Mouse (Mus musculus) hindbrain, embryonic 10.5 days (tissue): ENCODE results near the gene Olfr430. TPM values are rescaled to one million over a fixed set of nuclear protein-coding genes. Genes with fewer than 3 reads are reported as not detected.

Experiments
- DNase-seq: peaks from one replicate; pipeline ENCODE4 v3.0.0-alpha.2; 2017; ENCODE audit warnings: low spot score
- H3K27ac ChIP-seq: fragments of 300-500 bp; sonication (generic); 2 replicates; pipeline ENCODE4 v1.5.1; 2016; ENCODE audit warnings: mild to moderate bottlenecking, moderate library complexity
- H3K27me3 ChIP-seq: fragments of 300-500 bp; sonication (generic); 2 replicates; pipeline ENCODE4 v1.6.1; 2016; ENCODE audit warnings: mild to moderate bottlenecking; ENCODE audit not compliant: poor library complexity, insufficient read depth, severe bottlenecking
- H3K36me3 ChIP-seq: fragments of 300-500 bp; sonication (generic); 2 replicates; pipeline ENCODE4 v1.6.1; 2016; ENCODE audit warnings: mild to moderate bottlenecking, moderate library complexity
- H3K4me1 ChIP-seq: fragments of 300-500 bp; sonication (generic); replicated peaks from 2 replicates; pipeline ENCODE4 v1.6.1; 2016; ENCODE audit warnings: mild to moderate bottlenecking
- H3K4me3 ChIP-seq: fragments of 300-500 bp; sonication (generic); 2 replicates; pipeline ENCODE4 v1.5.1; 2016; ENCODE audit warnings: mild to moderate bottlenecking, moderate library complexity
- H3K9me3 ChIP-seq: fragments of 300-500 bp; sonication (generic); 2 replicates; pipeline ENCODE4 v1.6.1; 2016; ENCODE audit warnings: mild to moderate bottlenecking, moderate library complexity
- WGBS: fragments of 180-500 bp; shearing (Covaris S2); methylation state at CpG from one replicate; pipeline ENCODE4 v1.1.7; 2016; 5-methylcytosine and 5-hydroxymethylcytosine counted together
- polyA plus RNA-seq: library from polyadenylated mRNA; unstranded; fragments of >200 nt; fragmentation: Nextera tagmentation; extraction: Ambion mirVana; gene quantifications from 2 replicates; pipeline ENCODE4 v1.2.1, GENCODE M21; 2016

Olfr430 gene
- polyA plus RNA-seq, 1 experiment from 2014 or later = not detected

DNA sequence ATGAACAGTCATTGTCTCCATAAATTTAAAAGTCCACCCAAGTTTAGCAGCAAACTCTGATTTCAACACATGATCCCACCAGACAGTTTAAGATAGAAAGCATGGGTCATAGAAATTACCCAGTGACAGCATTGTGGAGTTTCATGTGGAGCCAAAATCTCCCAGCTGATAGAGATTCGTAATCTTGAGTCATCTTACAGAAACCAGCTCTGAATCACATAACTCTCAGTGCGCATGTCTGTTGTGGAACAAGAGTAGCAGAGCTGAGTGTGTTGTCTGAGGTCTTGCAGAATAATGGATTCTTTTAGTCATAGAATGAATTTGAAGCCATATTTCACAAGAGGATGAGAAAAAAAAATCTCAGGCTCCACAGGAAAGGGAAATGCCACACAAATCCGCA is 13.4 kb upstream of the Olfr430 start:
- Histone ChIP-seq H3K36me3 (no peaks in the 10 kb centered on the region), H3K4me1 (no peaks in the 10 kb centered on the region), H3K4me3 (no peak overlapping the region), H3K27ac (no peak overlapping the region), H3K9me3 (no peaks in the 10 kb centered on the region), H3K27me3 (no peaks in the 10 kb centered on the region)
- DNase-seq = no peak
- 82% methylated on average over 3 of the region's 3 CpGs for WGBS

DNA sequence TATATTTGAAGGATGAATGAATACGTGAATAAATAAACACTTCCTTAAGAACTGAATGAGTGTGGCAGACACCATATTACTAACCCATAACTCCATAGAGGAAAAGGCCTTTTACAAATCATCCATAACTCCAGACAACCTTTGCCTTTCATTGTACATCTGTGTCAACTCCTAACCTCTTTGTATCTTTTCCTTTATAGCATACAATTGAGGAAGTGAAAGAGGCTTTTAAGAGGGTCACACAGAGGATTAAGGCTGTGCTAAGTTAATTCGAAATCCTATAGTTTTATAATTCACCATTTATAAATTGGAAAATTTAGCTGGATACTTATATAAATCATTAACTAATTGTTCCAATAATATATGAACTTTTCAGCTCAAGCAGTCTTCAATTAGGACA is 11.2 kb upstream of the Olfr430 start:
- Histone ChIP-seq H3K27me3 (no peaks in the 10 kb centered on the region), H3K4me1 (no peaks in the 10 kb centered on the region), H3K9me3 (no peaks in the 10 kb centered on the region), H3K36me3 (no peaks in the 10 kb centered on the region), H3K27ac (no peak overlapping the region), H3K4me3 (no peak overlapping the region)
- no peak for DNase-seq
- WGBS = 79% methylated on average over 2 of the region's 2 CpGs

DNA sequence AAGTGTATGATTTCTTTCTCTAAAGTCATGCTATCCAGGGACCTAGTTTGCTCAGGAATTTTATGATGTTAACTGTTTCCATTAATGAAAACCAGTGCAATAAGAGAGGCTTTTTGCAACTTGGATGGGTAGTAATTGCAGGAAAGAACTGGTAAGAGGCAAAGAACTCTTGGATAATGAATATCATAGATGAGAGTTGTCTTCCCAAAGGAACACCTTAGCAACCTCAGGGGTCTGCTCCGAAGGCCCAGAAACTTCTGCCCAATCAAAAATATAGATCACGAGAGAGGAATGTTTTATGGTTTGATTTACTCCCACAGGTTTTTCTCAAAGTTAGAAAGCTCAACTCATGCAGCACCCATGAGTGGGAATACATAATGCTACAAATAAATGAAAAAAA is 17.6 kb downstream of the Olfr430 start, which contains the start of gene Olfr429:
TSS of gene Olfr429 (plus strand) at position 301 of the 400 bp plus-strand sequence.
- Histone ChIP-seq H3K4me3 (no peak within 1 kb of the TSS), H3K4me1 (no peaks in the 10 kb centered on the region), H3K27me3 (no peaks in the 10 kb centered on the region), H3K9me3 (no peaks in the 10 kb centered on the region), H3K36me3 (no peaks in the 10 kb centered on the region), H3K27ac (no peak within 1 kb of the TSS)
- WGBS = 89% methylated on average over 2 of the region's 2 CpGs
- DNase-seq = no peak

DNA sequence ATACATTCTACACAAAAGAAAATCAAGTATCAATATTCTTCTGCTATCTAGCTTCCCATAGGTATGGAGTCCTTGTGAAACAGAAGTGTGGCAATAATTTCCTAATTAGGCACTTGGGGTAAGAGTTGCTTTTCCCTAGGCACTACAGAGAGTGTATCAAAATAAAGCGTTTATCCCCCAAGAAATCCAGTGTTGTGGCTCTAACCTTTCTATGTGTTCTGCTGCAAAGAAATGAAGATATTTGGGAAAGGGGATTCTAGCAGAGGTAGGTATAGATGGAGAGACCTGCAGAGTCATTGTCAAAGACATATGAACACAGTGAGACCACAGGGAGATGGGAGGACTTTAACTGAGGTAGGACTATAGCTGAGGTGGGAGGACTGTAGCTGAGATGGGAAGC is 30.2 kb downstream of the Olfr430 start, which contains the start of gene Olfr427:
TSS of gene Olfr427 (plus strand) at position 301 of the 400 bp plus-strand sequence.
- Histone ChIP-seq H3K4me3 (no peak within 1 kb of the TSS), H3K27me3 (no peaks in the 10 kb centered on the region), H3K4me1 (no peaks in the 10 kb centered on the region), H3K36me3 (no peaks in the 10 kb centered on the region), H3K27ac (no peak within 1 kb of the TSS), H3K9me3 (no peaks in the 10 kb centered on the region)
- no peak for DNase-seq
- 87% methylated on average over 1 of the region's 1 CpGs for WGBS

DNA sequence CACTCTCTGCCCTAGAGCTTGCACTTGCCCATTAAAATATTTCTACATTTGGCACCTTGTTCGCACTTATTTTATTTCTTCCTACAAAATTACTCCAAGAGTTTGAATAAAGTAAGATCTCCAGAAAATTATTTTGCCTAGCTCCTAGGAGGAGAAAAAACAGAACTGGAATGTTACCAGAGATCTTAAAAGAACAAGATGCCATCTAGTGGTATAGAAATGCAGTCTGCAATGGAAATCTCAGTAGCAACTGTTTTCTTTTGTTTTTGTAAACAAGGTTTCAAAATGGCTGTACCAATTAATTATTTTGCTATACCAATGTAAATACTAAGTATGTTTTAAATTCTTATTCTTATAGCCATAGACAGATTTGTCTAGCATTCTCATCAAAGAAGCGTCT is 37.3 kb downstream of the Olfr430 start:
- Histone ChIP-seq H3K27ac (no peak overlapping the region), H3K4me1 (no peaks in the 10 kb centered on the region), H3K36me3 (no peaks in the 10 kb centered on the region), H3K9me3 (no peaks in the 10 kb centered on the region), H3K4me3 (no peak overlapping the region), H3K27me3 (no peaks in the 10 kb centered on the region)
- DNase-seq = no peak
- WGBS = 63% methylated on average over 2 of the region's 2 CpGs

DNA sequence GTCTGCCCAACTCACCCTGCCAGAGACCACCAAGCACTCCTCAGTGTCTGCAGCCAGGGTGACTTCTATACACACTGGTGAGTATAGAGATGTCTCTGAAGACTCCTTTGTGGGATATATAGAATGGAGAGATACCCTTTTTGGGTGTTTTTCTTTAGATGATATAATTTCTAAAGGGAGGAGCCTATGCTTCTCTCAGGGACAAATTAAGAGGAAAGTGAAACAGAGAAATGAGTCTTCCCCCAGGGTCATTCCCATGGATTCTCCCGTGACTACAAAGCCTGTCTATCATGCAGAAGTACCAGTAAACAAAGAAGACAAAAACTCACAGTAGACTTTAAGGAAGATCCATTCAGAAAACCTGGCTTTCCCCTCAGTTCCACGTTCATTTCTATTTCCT is 54.7 kb downstream of the Olfr430 start, which contains the start of gene Olfr231:
TSS of gene Olfr231 (minus strand) at position 101 of the 400 bp plus-strand sequence.
- Histone ChIP-seq H3K27ac (no peak within 1 kb of the TSS), H3K4me1 (no peaks in the 10 kb centered on the region), H3K9me3 (no peaks in the 10 kb centered on the region), H3K4me3 (no peak within 1 kb of the TSS), H3K27me3 (no peaks in the 10 kb centered on the region), H3K36me3 (no peaks in the 10 kb centered on the region)
- DNase-seq = no peak
- WGBS = 44% methylated on average over 2 of the region's 2 CpGs

Other genes with a start within 250 kb of the Olfr430 start
- gene Ifi211, start 153.6 kb upstream of the Olfr430 start, polyA plus RNA-seq = 0.24 TPM in 1 of 2 replicates, not detected in the other
- 0.26 TPM in 1 of 2 replicates, not detected in the other for gene Mndal, start 124.1 kb upstream of the Olfr430 start, polyA plus RNA-seq
- gene Ifi203, start 123.9 kb upstream of the Olfr430 start, polyA plus RNA-seq = not detected in 2 replicates
- not detected in 2 replicates for gene Ifi202b, start 83.9 kb upstream of the Olfr430 start, polyA plus RNA-seq
- gene Ifi205, start 34.8 kb upstream of the Olfr430 start, polyA plus RNA-seq = 0.16 TPM in 1 of 2 replicates, not detected in the other
- gene Olfr433, start 25.9 kb upstream of the Olfr430 start, polyA plus RNA-seq = not detected in 2 replicates
- gene Olfr432, start 17.4 kb upstream of the Olfr430 start, polyA plus RNA-seq = not detected in 2 replicates
- not detected in 2 replicates for gene Olfr429, start 17.7 kb downstream of the Olfr430 start, polyA plus RNA-seq
- gene Olfr427, start 30.3 kb downstream of the Olfr430 start, polyA plus RNA-seq = not detected in 2 replicates
- not detected in 2 replicates for gene Olfr231, start 54.6 kb downstream of the Olfr430 start, polyA plus RNA-seq
- not detected in 2 replicates for gene Olfr424, start 64.9 kb downstream of the Olfr430 start, polyA plus RNA-seq
- not detected in 2 replicates for gene Olfr420, start 89.0 kb downstream of the Olfr430 start, polyA plus RNA-seq
- gene Spta1, start 106.2 kb downstream of the Olfr430 start, polyA plus RNA-seq = 0.78 and 1.5 TPM in 2 replicates
- gene Olfr419, start 185.5 kb downstream of the Olfr430 start, polyA plus RNA-seq = not detected in 2 replicates